Mouse (Mus musculus): ENCODE data around the gene Rfpl4.
"Not testable (repeated sequence)": the region's sequence is repeated elsewhere in the genome, so short reads cannot be mapped to it uniquely, and the experiment has no call there.

Gene Rfpl4

GRCm38 (mm10) chr7:5080815-5081214 is 35.9 kb downstream of the Rfpl4 start:
- DNase-seq (ENCODE audit: low read depth): no peak

- DNase-seq (ENCODE audit: low read depth): peak; percentile 97
Measured at GRCm38 (mm10) chr7:5080010-5080751, 36.6 kb downstream of the Rfpl4 start, which contains the start of gene Epn1. Epn1 (plus strand) TSS chr7:5080235.

- DNase-seq (ENCODE audit: low read depth): not testable (repeated sequence)
Measured at GRCm38 (mm10) chr7:5079365-5080009, 37.3 kb downstream of the Rfpl4 start.

- no peak for DNase-seq (ENCODE audit: low read depth)
Measured at GRCm38 (mm10) chr7:5076931-5077330, 39.8 kb downstream of the Rfpl4 start.

- no peak for DNase-seq (ENCODE audit: low read depth)
Measured at GRCm38 (mm10) chr7:5074984-5075383, 41.8 kb downstream of the Rfpl4 start.

GRCm38 (mm10) chr7:5073586-5073985 is 43.2 kb downstream of the Rfpl4 start:
- DNase-seq (ENCODE audit: low read depth): no peak

- DNase-seq (ENCODE audit: low read depth): no peak
Measured at GRCm38 (mm10) chr7:5064886-5065285, 51.9 kb downstream of the Rfpl4 start.

GRCm38 (mm10) chr7:5062360-5063001 is 54.3 kb downstream of the Rfpl4 start:
- DNase-seq (ENCODE audit: low read depth): peak; percentile 95

- DNase-seq (ENCODE audit: low read depth): no peak
Measured at GRCm38 (mm10) chr7:5061774-5062359, 54.9 kb downstream of the Rfpl4 start, which contains the start of gene U2af2. U2af2 (plus strand) TSS chr7:5062143.

GRCm38 (mm10) chr7:5060944-5061773 is 55.6 kb downstream of the Rfpl4 start:
- peak; percentile 99 for DNase-seq (ENCODE audit: low read depth)

- peak; percentile 80 for DNase-seq (ENCODE audit: low read depth)
Measured at GRCm38 (mm10) chr7:5060239-5060731, 56.5 kb downstream of the Rfpl4 start.
